Mouse (Mus musculus) kidney, embryonic 14.5 days (tissue): Measurements from ENCODE around the gene Gm26727. TPM values are rescaled to one million over a fixed set of nuclear protein-coding genes. Genes with fewer than 3 reads are reported as not detected.
"Not testable (repeated sequence)": the region's sequence is repeated elsewhere in the genome, so short reads cannot be mapped to it uniquely, and the experiment has no call there.

Experiments
- ATAC-seq: fragments of 200-750 bp; cut with Nextera tagmentation; 2 replicates; pipeline ENCODE4 v1.8.0; 2017; ENCODE audit warnings: moderate number of reproducible peaks, mild to moderate bottlenecking, moderate TSS enrichment, moderate library complexity; ENCODE audit not compliant: low FRiP score, low TSS enrichment
- H3K27ac ChIP-seq: fragments of 300-500 bp; sonication (generic); 2 replicates; pipeline ENCODE4 v1.5.1; 2014; ENCODE audit warnings: low read depth, mild to moderate bottlenecking, low read length, moderate library complexity, mixed read lengths
- H3K27me3 ChIP-seq: fragments of 300-500 bp; sonication (generic); 2 replicates; pipeline ENCODE4 v1.6.1; 2014; ENCODE audit warnings: mild to moderate bottlenecking, low read length; ENCODE audit not compliant: control insufficient read depth, insufficient read depth
- H3K36me3 ChIP-seq: fragments of 300-500 bp; sonication (generic); 2 replicates; pipeline ENCODE4 v1.6.1; 2014; ENCODE audit warnings: low read length, mixed read lengths; ENCODE audit not compliant: control insufficient read depth, insufficient read depth
- H3K4me1 ChIP-seq: fragments of 300-500 bp; sonication (generic); 2 replicates; pipeline ENCODE4 v1.6.1; 2014; ENCODE audit warnings: low read length, mixed read lengths; ENCODE audit not compliant: control insufficient read depth, insufficient read depth
- H3K4me2 ChIP-seq: fragments of 300-500 bp; sonication (generic); replicated peaks from 2 replicates; pipeline ENCODE4 v1.6.1; 2014; ENCODE audit warnings: low read depth, mild to moderate bottlenecking, low read length
- H3K4me3 ChIP-seq: fragments of 300-500 bp; sonication (generic); 2 replicates; pipeline ENCODE4 v1.5.1; 2014; ENCODE audit warnings: mild to moderate bottlenecking, low read length
- H3K9ac ChIP-seq: fragments of 300-500 bp; sonication (generic); 2 replicates; pipeline ENCODE4 v1.6.1; 2014; ENCODE audit warnings: low read depth, mild to moderate bottlenecking, low read length, moderate library complexity
- H3K9me3 ChIP-seq: fragments of 300-500 bp; sonication (generic); 2 replicates; pipeline ENCODE4 v1.6.1; 2016; ENCODE audit warnings: low read length; ENCODE audit not compliant: control insufficient read depth
- WGBS: fragments of 180-500 bp; shearing (Covaris S2); extraction: QIAGEN DNeasy Blood & Tissue Kit; methylation state at CpG from one replicate; pipeline ENCODE4 v1.1.7; 2014; 5-methylcytosine and 5-hydroxymethylcytosine counted together
- polyA plus RNA-seq: library from polyadenylated mRNA; unstranded; fragments of >200 nt; fragmentation: Nextera tagmentation; extraction: Ambion mirVana; gene quantifications from 2 replicates; pipeline ENCODE4 v1.2.1, GENCODE M21; 2014

The Gm26727 gene
- polyA plus RNA-seq = not detected in 2 replicates

DNA sequence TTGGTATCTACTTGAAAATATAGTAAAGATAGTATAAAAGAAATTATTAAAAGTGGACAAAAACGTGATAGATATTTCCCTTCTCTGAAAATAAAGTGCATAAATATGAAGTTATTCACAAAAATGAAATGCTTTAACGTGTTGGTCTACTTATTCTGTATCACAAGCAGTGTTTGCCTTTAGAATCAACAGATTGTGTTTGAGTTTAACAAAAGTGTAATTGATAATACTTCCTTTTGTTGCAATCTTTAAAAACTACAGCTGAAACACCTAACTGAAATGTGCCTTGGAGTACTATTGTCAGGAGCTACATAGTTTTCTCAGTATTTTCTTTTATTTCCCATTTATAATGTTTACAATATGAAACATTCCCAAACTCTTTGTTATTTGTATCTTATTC, at the start of gene Gm26727:
Gene Gm26727 (minus strand): TSS at position 101 of the 400 bp plus-strand sequence.
- H3K9ac ChIP-seq = no peak within 1 kb of the TSS
- WGBS = 54% methylated on average over 2 of the region's 2 CpGs
- no peak for ATAC-seq
- no peaks in the 10 kb centered on the region for H3K27me3 ChIP-seq
- H3K4me1 ChIP-seq = no peaks in the 10 kb centered on the region
- no peak within 1 kb of the TSS for H3K27ac ChIP-seq
- H3K4me2 ChIP-seq = no peak within 1 kb of the TSS
- H3K36me3 ChIP-seq = no peaks in the 10 kb centered on the region
- H3K9me3 ChIP-seq = no peaks in the 10 kb centered on the region
- H3K4me3 ChIP-seq = no peak within 1 kb of the TSS

DNA sequence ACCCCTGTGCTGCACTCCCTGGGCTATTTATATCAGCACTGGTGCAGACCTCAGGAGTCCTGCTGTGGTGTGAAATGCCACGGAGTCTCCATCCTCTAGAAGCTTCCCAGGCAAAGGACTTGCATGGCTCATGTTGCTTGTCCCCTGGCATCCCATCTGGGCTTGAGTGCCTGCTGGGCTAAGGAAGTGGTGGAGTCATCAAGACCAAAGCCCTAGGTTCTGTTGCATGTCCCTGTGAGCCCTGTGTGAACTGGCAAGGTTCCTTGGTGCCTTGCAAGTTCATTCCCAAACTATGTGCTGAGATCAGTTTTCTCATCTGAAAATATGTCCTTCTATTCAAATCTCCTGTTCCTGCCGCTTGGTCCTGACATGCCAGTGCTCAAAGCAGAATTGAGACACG, 48.1 kb upstream of the Gm26727 start:
- Histone ChIP-seq H3K36me3 (no peaks in the 10 kb centered on the region), H3K27me3 (no peaks in the 10 kb centered on the region), H3K9me3 (no peaks in the 10 kb centered on the region), H3K27ac (no peak overlapping the region), H3K4me3 (no peak overlapping the region), H3K9ac (no peak overlapping the region), H3K4me1 (no peaks in the 10 kb centered on the region), H3K4me2 (no peak overlapping the region)
- 67% methylated on average over 3 of the region's 3 CpGs for WGBS
- no peak for ATAC-seq

DNA sequence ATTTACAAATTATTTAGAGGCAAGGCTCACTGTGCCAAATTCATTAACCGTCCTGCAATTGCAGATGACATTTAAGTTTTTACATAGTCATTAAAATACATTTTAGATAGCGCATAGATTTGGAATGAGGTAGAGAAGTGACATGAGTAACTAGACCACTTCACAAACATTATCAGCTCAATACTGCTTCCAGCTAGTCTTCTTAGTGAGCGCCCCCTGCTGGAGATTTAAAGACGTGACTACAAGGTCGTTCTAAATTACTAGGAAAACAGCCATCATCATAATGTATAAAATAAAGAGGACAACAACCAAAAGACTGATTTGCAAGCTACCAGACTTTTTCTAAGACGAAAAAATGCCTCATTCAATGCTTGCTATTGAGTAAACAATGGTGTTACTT, 44.8 kb upstream of the Gm26727 start:
- no peaks in the 10 kb centered on the region for H3K36me3 ChIP-seq
- no peak for ATAC-seq
- no peaks in the 10 kb centered on the region for H3K27me3 ChIP-seq

DNA sequence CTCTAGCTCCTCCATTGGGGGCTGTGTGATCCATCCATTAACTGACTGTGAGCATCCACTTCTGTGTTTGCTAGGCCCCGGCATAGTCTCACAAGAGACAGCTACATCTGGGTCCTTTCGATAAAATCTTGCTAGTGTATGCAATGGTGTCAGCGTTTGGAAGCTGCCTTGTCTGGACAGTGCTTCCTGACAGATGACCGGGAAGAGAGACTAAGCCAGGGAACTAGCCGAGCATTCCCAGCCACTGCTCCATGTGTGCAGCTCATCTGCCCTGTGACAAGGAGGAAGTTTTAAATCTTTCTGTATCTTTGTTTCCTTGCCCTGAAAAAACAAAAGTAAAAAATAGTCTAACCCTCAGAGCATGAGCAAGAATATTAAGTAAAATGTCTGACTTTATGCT, 37.0 kb upstream of the Gm26727 start:
- H3K4me1 ChIP-seq, H3K36me3 ChIP-seq, H3K27ac ChIP-seq, H3K27me3 ChIP-seq, H3K9me3 ChIP-seq, H3K4me2 ChIP-seq, H3K4me3 ChIP-seq, ATAC-seq, H3K9ac ChIP-seq: not testable (repeated sequence)
- 43% methylated on average over 5 of the region's 5 CpGs for WGBS

More for the DNA sequence above, 44.8 kb upstream of the Gm26727 start:
- WGBS = 20% methylated on average over 6 of the region's 6 CpGs
- Histone ChIP-seq H3K27ac (no peak overlapping the region), H3K9me3 (no peaks in the 10 kb centered on the region), H3K4me1 (no peaks in the 10 kb centered on the region), H3K4me2 (no peak overlapping the region), H3K4me3 (no peak overlapping the region), H3K9ac (no peak overlapping the region)

DNA sequence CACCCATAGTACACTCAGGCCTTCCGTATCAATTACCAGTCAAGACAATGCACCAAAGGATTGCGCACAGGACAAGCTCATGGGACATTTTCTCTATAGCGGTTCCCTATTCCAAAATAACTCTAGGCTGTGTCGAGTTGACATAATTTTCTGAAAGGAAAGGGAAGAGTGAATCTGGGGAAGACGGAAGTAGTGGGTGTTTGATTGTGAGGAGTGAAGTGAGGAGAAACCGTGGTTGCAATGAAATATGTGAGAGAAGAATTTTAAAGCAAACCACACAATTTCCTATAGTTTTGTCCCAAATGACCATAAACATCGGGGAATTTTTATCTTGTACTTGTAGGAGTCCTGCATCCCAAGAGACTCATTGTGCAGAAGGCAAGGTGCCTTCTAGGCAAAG, 34.1 kb upstream of the Gm26727 start:
- H3K4me1 ChIP-seq = no peaks in the 10 kb centered on the region
- no peak overlapping the region for H3K27ac ChIP-seq
- H3K9me3 ChIP-seq = no peaks in the 10 kb centered on the region
- no peak overlapping the region for H3K4me3 ChIP-seq
- no peak overlapping the region for H3K9ac ChIP-seq
- no peak overlapping the region for H3K4me2 ChIP-seq
- no peaks in the 10 kb centered on the region for H3K36me3 ChIP-seq
- ATAC-seq = no peak
- WGBS = 89% methylated on average over 7 of the region's 7 CpGs
- H3K27me3 ChIP-seq = no peaks in the 10 kb centered on the region

DNA sequence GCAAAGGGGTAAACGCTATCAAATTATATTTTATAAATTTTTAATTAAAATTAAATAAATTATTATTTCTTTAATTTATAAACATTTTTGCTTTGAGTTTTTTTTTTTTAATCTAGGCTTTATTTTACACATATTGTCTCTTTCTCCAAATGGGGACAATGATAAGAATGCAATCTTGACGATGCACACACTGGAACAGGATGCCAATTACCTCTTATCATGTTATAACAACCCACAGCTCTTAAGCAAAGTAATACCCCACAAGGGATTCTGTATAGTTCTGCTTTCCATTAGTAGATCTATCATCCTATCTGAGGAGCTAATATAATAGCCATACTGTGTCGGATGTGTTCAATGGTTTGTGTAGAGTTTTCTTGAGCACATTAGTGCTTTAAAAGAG, 27.9 kb upstream of the Gm26727 start:
- H3K4me2 ChIP-seq = no peak overlapping the region
- H3K4me3 ChIP-seq = no peak overlapping the region
- WGBS = 89% methylated on average over 3 of the region's 3 CpGs
- ATAC-seq = no peak
- H3K9me3 ChIP-seq = no peaks in the 10 kb centered on the region
- H3K27ac ChIP-seq = no peak overlapping the region
- H3K9ac ChIP-seq = no peak overlapping the region
- H3K36me3 ChIP-seq = no peaks in the 10 kb centered on the region
- no peaks in the 10 kb centered on the region for H3K4me1 ChIP-seq
- no peaks in the 10 kb centered on the region for H3K27me3 ChIP-seq

DNA sequence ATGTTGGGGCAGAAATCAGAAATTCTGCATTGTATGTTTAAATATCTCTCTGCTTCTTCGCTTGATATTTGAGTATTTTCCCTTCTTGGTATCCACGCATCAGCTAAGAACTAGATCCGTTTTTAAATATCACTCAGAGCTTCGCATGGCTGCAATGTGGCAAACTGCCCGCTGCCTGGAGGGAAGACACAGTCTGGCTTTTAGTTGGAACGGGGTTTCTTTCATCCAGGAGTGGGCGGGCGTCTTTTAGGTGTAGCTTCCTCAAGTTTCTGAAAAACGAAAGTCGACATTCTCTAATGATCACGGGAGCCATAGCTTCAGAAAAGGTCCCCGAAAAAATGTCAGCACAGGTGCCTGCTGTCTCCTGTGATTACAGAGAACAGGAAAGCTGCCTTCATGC, 14.2 kb upstream of the Gm26727 start:
- Histone ChIP-seq H3K36me3 (no peaks in the 10 kb centered on the region), H3K4me1 (no peaks in the 10 kb centered on the region), H3K9me3 (no peaks in the 10 kb centered on the region), H3K9ac (no peak overlapping the region), H3K4me2 (no peak overlapping the region), H3K27me3 (no peaks in the 10 kb centered on the region), H3K4me3 (no peak overlapping the region), H3K27ac (no peak overlapping the region)
- ATAC-seq = no peak
- whole genome bisulfite sequencing = 71% methylated on average over 12 of the region's 12 CpGs

DNA sequence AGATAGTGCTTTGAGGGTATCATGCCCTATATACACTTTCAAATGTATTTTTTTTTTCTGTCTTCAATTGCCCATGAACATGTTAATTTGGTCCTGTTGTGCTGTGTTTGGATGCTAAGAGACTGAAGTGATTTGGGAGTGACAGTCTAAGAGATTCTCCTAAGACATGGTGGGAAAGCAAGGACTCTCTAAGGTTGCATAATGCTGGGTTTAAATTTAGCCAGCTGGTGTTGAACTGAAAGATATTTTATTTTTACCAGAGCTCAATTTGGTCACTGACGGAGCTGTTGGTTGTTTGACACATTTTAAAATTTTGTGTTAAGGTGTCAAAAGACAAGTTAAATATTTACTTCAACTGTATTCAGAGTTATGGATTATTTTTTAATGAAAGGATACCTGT, 13.8 kb upstream of the Gm26727 start:
- H3K9me3 ChIP-seq = no peaks in the 10 kb centered on the region
- no peak for ATAC-seq
- WGBS = 64% methylated on average over 1 of the region's 1 CpGs
- H3K36me3 ChIP-seq = no peaks in the 10 kb centered on the region
- H3K27me3 ChIP-seq = no peaks in the 10 kb centered on the region
- H3K4me2 ChIP-seq = no peak overlapping the region
- H3K4me3 ChIP-seq = no peak overlapping the region
- H3K4me1 ChIP-seq = no peaks in the 10 kb centered on the region
- H3K27ac ChIP-seq = no peak overlapping the region
- H3K9ac ChIP-seq = no peak overlapping the region

DNA sequence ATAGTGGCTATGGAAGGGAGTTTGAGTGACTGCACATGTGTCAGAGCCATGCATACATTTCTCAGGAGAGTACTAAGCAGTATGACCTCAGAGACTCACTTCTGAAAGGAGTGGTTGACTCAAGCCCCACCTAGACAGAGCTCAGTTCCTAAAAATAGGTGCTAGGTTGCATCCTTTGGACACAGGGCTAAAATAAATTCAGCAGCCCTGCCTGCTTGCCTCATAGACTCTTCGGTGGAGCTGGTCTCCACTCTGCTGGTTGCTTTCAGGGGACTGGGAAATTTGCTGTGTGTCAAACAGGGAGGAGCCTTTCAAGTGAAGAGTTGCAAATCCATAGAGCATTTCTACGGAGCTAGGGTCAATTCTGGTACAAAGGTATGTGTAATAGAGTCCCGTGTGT, 12.8 kb upstream of the Gm26727 start, which contains the start of gene Xirp2:
Gene Xirp2 (plus strand): TSS at position 223 of the 400 bp plus-strand sequence.
- Histone ChIP-seq H3K9me3 (no peaks in the 10 kb centered on the region), H3K4me2 (no peak within 1 kb of the TSS), H3K4me1 (no peaks in the 10 kb centered on the region), H3K27ac (no peak within 1 kb of the TSS), H3K4me3 (no peak within 1 kb of the TSS), H3K27me3 (no peaks in the 10 kb centered on the region), H3K36me3 (no peaks in the 10 kb centered on the region), H3K9ac (no peak within 1 kb of the TSS)
- WGBS = 71% methylated on average over 3 of the region's 3 CpGs
- ATAC-seq = no peak

DNA sequence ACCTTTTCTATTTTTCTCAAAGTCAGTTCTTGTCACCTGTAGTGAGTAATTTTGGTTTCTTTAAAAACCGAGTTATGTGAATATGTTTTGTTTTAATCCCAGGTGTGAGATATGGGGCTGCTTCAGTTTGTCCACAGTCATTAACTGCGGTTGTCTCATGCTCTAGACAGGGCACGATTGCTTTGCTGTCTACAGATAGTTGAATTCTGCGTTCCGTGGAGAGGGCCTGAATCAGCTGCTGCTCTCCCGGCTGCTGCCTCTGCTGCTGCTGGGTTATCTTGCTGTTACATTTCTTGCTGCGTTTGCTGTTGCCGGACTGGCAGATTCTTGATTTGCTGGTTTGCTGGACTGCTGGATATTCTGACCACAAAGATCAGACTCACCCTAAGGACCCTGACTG, 5.3 kb upstream of the Gm26727 start:
- Histone ChIP-seq H3K4me2 (no peak overlapping the region), H3K27ac (no peak overlapping the region), H3K9ac (no peak overlapping the region), H3K9me3 (no peaks in the 10 kb centered on the region), H3K4me1 (no peaks in the 10 kb centered on the region), H3K4me3 (no peak overlapping the region), H3K36me3 (no peaks in the 10 kb centered on the region), H3K27me3 (no peaks in the 10 kb centered on the region)
- no peak for ATAC-seq
- WGBS = 88% methylated on average over 8 of the region's 8 CpGs
